Mouse (Mus musculus): ENCODE measurements around the gene Vmn2r97.
"Not testable (repeated sequence)": the region's sequence is repeated elsewhere in the genome, so short reads cannot be mapped to it uniquely, and the experiment has no call there.

Gene Vmn2r97

DNA sequence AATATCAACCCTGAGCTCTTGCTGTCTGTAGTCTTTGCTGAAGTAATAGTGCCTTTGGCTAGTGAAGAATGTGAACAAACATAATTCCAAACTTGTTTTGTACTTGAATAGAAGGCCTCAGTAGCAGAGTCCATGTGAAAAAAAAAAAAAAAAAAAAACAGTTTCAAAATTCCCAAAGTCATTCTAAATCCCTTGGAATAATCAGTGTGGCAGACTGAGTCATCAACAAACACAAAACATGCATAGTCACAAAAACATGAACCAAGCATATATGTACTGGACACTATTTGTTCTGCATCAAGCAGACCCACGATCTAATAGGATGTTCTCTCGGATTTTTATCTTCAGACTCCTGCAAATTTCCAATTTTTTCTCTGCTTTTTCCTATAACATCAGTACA lies at the start of gene Vmn2r97:
TSS of gene Vmn2r97 (plus strand) at position 301 of the 400 bp plus-strand sequence.
- DNase-seq (ENCODE audit: low read depth, low spot score): not testable (repeated sequence)

GRCm38 (mm10) chr17:18882436-18882835 lies 31.7 kb upstream of the Vmn2r97 start:
- DNase-seq (ENCODE audit: low read depth, low spot score): not testable (repeated sequence)

GRCm38 (mm10) chr17:18889745-18890329 lies 24.3 kb upstream of the Vmn2r97 start:
- no peak for DNase-seq (ENCODE audit: low read depth, low spot score)

GRCm38 (mm10) chr17:18957800-18958199 lies 43.7 kb downstream of the Vmn2r97 start:
- DNase-seq (ENCODE audit: low read depth, low spot score): not testable (repeated sequence)

- no peak for DNase-seq (ENCODE audit: low read depth, low spot score)
These were observed 54.5 kb downstream of the Vmn2r97 start for GRCm38 (mm10) chr17:18968371-18969275.
